Comparison of ENCODE assay signal across 25 mouse cellular contexts in the genomic region with DNA sequence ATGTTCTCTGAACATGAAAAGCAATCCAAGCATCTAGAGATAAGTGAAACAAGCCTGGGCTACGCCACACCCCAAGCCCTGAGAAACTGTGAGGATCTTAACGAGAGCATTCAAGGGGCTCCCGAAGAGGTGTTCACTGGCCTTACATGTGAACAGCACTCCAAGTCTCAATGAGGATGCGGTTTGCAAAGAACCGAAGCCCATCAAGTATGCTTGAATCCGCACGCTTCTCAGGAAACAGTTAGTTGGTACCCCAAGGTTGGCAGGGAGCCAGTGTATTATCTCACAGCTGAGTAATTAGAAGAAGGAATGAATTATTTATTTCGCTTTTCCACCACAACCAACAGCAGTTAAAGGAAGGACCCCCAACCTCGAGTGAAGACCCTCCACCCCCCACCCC.
A peak's percentile ranks its signal among the peaks of the same experiment; 100 is the strongest.
DNase-seq lines count a peak whose midpoint lies in the region; ATAC-seq and TF ChIP-seq lines count a peak whose summit lies in the region.
"Had no signal": no experiment of that assay in that cellular context is flagged by ENCODE, and none has a peak within 500 bp of the region (broad histone marks: within the 10 kb centered on the region; RNA-seq: fewer than 3 reads in every experiment).

No protein-coding gene starts in this region.

- no peak overlapping the region for H3K27ac ChIP-seq in forebrain, embryonic 12.5 days
- no peak overlapping the region for H3K27ac ChIP-seq in forebrain, embryonic 10.5 days
- H3K27ac ChIP-seq in midbrain, embryonic 13.5 days: peak overlapping the region; percentile 19; the same call in 1 of the 2 replicates
- no peak overlapping the region for H3K27ac ChIP-seq in midbrain, embryonic 11.5 days (ENCODE audit: low read depth, low read length)
- no peak overlapping the region for H3K27ac ChIP-seq in midbrain, postnatal 0 days (ENCODE audit: low read depth, low read length)
- H3K27ac ChIP-seq in intestine, embryonic 16.5 days (ENCODE audit: low read length): no peak overlapping the region
- H3K27ac ChIP-seq: embryonic facial prominence, embryonic 13.5 days; heart, embryonic 10.5 days; kidney, embryonic 15.5 days; neural tube, embryonic 12.5 days; stomach, postnatal 0 days had no signal

- no peak overlapping the region for H3K9ac ChIP-seq in forebrain, embryonic 12.5 days
- no peak overlapping the region for H3K9ac ChIP-seq in midbrain, embryonic 13.5 days (replicated peaks)
- H3K9ac ChIP-seq in midbrain, embryonic 11.5 days (ENCODE audit: low read length): no peak overlapping the region
- no peak overlapping the region for H3K9ac ChIP-seq in midbrain, postnatal 0 days (replicated peaks; ENCODE audit: low read length, poor library complexity, severe bottlenecking)
- no peak overlapping the region for H3K9ac ChIP-seq in intestine, embryonic 16.5 days (ENCODE audit: low read depth, low read length)
- H3K9ac ChIP-seq: embryonic facial prominence, embryonic 13.5 days; kidney, embryonic 15.5 days; neural tube, embryonic 12.5 days had no signal

- DNase-seq in forebrain, embryonic 10.5 days (ENCODE audit: extremely low spot score, low spot score): no peak
- no peak for DNase-seq in midbrain, embryonic 11.5 days (ENCODE audit: low spot score, missing footprints)
- DNase-seq in Muller cell, postnatal 12 days (ENCODE audit: inconsistent ontology term): peak; percentile 11
- peak; percentile 58 for DNase-seq in midbrain, postnatal 0 days (ENCODE audit: low spot score)
- no peak for DNase-seq in natural killer cell, adult 2 months (ENCODE audit: low spot score in 2 of 2)
- DNase-seq: cerebellum, adult 11 months; cerebellum, adult 9-11 months; gastrocnemius, postnatal 10 days; heart, postnatal 4 days; kidney, adult 11 months; kidney, postnatal 36 days; layer of hippocampus, postnatal 36 days; right cerebral cortex, postnatal 14 days; thymus, adult 2 months had no signal

- WGBS in forebrain, embryonic 12.5 days: 40% methylated on average over 9 of the region's 9 CpGs
- 85% methylated on average over 9 of the region's 9 CpGs for WGBS in forebrain, embryonic 10.5 days
- 58% methylated on average over 9 of the region's 9 CpGs for WGBS in midbrain, embryonic 13.5 days
- 84% methylated on average over 9 of the region's 9 CpGs for WGBS in midbrain, embryonic 11.5 days
- 42% methylated on average over 9 of the region's 9 CpGs for WGBS in midbrain, postnatal 0 days
- 61% methylated on average over 9 of the region's 9 CpGs for WGBS in intestine, embryonic 16.5 days

- no peaks in the 10 kb centered on the region for H3K36me3 ChIP-seq in forebrain, embryonic 12.5 days (replicated peaks)
- H3K36me3 ChIP-seq in forebrain, embryonic 10.5 days (replicated peaks): no peaks in the 10 kb centered on the region
- no peaks in the 10 kb centered on the region for H3K36me3 ChIP-seq in midbrain, embryonic 13.5 days
- H3K36me3 ChIP-seq in midbrain, embryonic 11.5 days (ENCODE audit: control insufficient read depth, insufficient read depth, low read length): no peaks in the 10 kb centered on the region
- peaks cover 5% of the 10 kb centered on the region; the same call in 1 of the 2 replicates for H3K36me3 ChIP-seq in midbrain, postnatal 0 days (ENCODE audit: insufficient read depth, low read length)
- no peaks in the 10 kb centered on the region for H3K36me3 ChIP-seq in intestine, embryonic 16.5 days (ENCODE audit: control insufficient read depth, insufficient read depth, low read length)
- H3K36me3 ChIP-seq: embryonic facial prominence, embryonic 13.5 days; heart, embryonic 10.5 days; kidney, embryonic 15.5 days; neural tube, embryonic 12.5 days had no signal

- no peak overlapping the region for H3K4me3 ChIP-seq in forebrain, embryonic 12.5 days (replicated peaks)
- no peak overlapping the region for H3K4me3 ChIP-seq in forebrain, embryonic 10.5 days
- no peak overlapping the region for H3K4me3 ChIP-seq in midbrain, embryonic 13.5 days (replicated peaks)
- H3K4me3 ChIP-seq in midbrain, embryonic 11.5 days (ENCODE audit: low read depth, low read length): no peak overlapping the region
- no peak overlapping the region for H3K4me3 ChIP-seq in midbrain, postnatal 0 days (ENCODE audit: low read depth, low read length)
- no peak overlapping the region for H3K4me3 ChIP-seq in intestine, embryonic 16.5 days (ENCODE audit: low read length)
- H3K4me3 ChIP-seq: embryonic facial prominence, embryonic 13.5 days; erythroblast, embryonic 14.5 days; heart, embryonic 10.5 days; kidney, embryonic 15.5 days; neural tube, embryonic 12.5 days had no signal

- H3K4me1 ChIP-seq in forebrain, embryonic 12.5 days: peaks cover 8% of the 10 kb centered on the region; the same call in 1 of the 2 replicates
- no peaks in the 10 kb centered on the region for H3K4me1 ChIP-seq in forebrain, embryonic 10.5 days
- peaks cover 17% of the 10 kb centered on the region for H3K4me1 ChIP-seq in midbrain, embryonic 13.5 days (replicated peaks)
- H3K4me1 ChIP-seq in midbrain, embryonic 11.5 days (ENCODE audit: control insufficient read depth, insufficient read depth, low read length): no peaks in the 10 kb centered on the region
- 0 out of 2 replicates have a peak, but pooled peaks cover 5% of the 10 kb centered on the region for H3K4me1 ChIP-seq in midbrain, postnatal 0 days (ENCODE audit: insufficient read depth, low read length)
- no peaks in the 10 kb centered on the region for H3K4me1 ChIP-seq in intestine, embryonic 16.5 days (ENCODE audit: control insufficient read depth, insufficient read depth, low read length)
- H3K4me1 ChIP-seq: kidney, embryonic 15.5 days; neural tube, embryonic 12.5 days had no signal

- no peaks in the 10 kb centered on the region; the same call in 1 of the 2 replicates for H3K27me3 ChIP-seq in forebrain, embryonic 12.5 days
- no peaks in the 10 kb centered on the region for H3K27me3 ChIP-seq in forebrain, embryonic 10.5 days (ENCODE audit: poor library complexity, severe bottlenecking)
- no peaks in the 10 kb centered on the region for H3K27me3 ChIP-seq in midbrain, embryonic 13.5 days
- H3K27me3 ChIP-seq in midbrain, embryonic 11.5 days (ENCODE audit: control insufficient read depth, insufficient read depth, low read length): no peaks in the 10 kb centered on the region
- no peaks in the 10 kb centered on the region for H3K27me3 ChIP-seq in midbrain, postnatal 0 days (ENCODE audit: insufficient read depth, low read length)
- no peaks in the 10 kb centered on the region for H3K27me3 ChIP-seq in intestine, embryonic 16.5 days (replicated peaks; ENCODE audit: control insufficient read depth, insufficient read depth, low read length)
- H3K27me3 ChIP-seq: embryonic facial prominence, embryonic 13.5 days; kidney, embryonic 15.5 days; neural tube, embryonic 12.5 days had no signal

- peak; percentile 58; the same call in 1 of the 2 replicates for ATAC-seq in forebrain, embryonic 12.5 days (ENCODE audit: low FRiP score)
- peak; percentile 55; the same call in 1 of the 2 replicates for ATAC-seq in midbrain, embryonic 13.5 days
- ATAC-seq in midbrain, embryonic 11.5 days (ENCODE audit: low FRiP score): no peak
- ATAC-seq in midbrain, postnatal 0 days (ENCODE audit: low FRiP score): no peak
- no peak for ATAC-seq in intestine, embryonic 16.5 days
- ATAC-seq: CD4-positive, CD25-positive, alpha-beta regulatory T cell, adult 4 months; lung, postnatal 0 days had no signal

- H3K9me3 ChIP-seq in forebrain, embryonic 12.5 days: no peaks in the 10 kb centered on the region
- H3K9me3 ChIP-seq in forebrain, embryonic 10.5 days: no peaks in the 10 kb centered on the region
- H3K9me3 ChIP-seq in midbrain, embryonic 13.5 days: no peaks in the 10 kb centered on the region
- no peaks in the 10 kb centered on the region for H3K9me3 ChIP-seq in midbrain, embryonic 11.5 days (ENCODE audit: control insufficient read depth, low read length)
- no peaks in the 10 kb centered on the region for H3K9me3 ChIP-seq in midbrain, postnatal 0 days (ENCODE audit: low read length)
- no peaks in the 10 kb centered on the region for H3K9me3 ChIP-seq in intestine, embryonic 16.5 days (ENCODE audit: control insufficient read depth, low read length)
- H3K9me3 ChIP-seq: embryonic facial prominence, embryonic 13.5 days; heart, embryonic 10.5 days; kidney, embryonic 15.5 days; neural tube, embryonic 12.5 days had no signal

- no peak overlapping the region for H3K4me2 ChIP-seq in forebrain, embryonic 12.5 days
- H3K4me2 ChIP-seq in midbrain, embryonic 13.5 days (replicated peaks): no peak overlapping the region
- no peak overlapping the region for H3K4me2 ChIP-seq in midbrain, embryonic 11.5 days
- no peak overlapping the region for H3K4me2 ChIP-seq in midbrain, postnatal 0 days (ENCODE audit: low read depth, low read length, poor library complexity, severe bottlenecking)
- no peak overlapping the region for H3K4me2 ChIP-seq in intestine, embryonic 16.5 days (ENCODE audit: low read depth, low read length)
- H3K4me2 ChIP-seq: embryonic facial prominence, embryonic 13.5 days; kidney, embryonic 15.5 days; neural tube, embryonic 12.5 days had no signal

- no peak for TF ChIP-seq CTCF in midbrain, postnatal 0 days (IDR thresholded peaks at IDR 0.05)

Comparison
In these comparisons a context has a peak if more than half of its experiments do, and no peak if none do; other contexts are left out.
1. ATAC-seq: peak in forebrain, embryonic 12.5 days (single experiment) and midbrain, embryonic 13.5 days (single experiment); none in midbrain, embryonic 11.5 days (single experiment), midbrain, postnatal 0 days (single experiment) and intestine, embryonic 16.5 days (single experiment).
2. DNase-seq: peak in Muller cell, postnatal 12 days (single experiment) and midbrain, postnatal 0 days (single experiment); none in forebrain, embryonic 10.5 days (single experiment), midbrain, embryonic 11.5 days (single experiment) and natural killer cell, adult 2 months (0 of 2).